Mouse (Mus musculus): ENCODE measurements at regions not wholly inside any gene's neighbourhood (a gene's known extent, or its start where the extent isn't known, plus 50 kb on each side); places are given as distances from the start of the nearest gene placed in this dataset.

DNA sequence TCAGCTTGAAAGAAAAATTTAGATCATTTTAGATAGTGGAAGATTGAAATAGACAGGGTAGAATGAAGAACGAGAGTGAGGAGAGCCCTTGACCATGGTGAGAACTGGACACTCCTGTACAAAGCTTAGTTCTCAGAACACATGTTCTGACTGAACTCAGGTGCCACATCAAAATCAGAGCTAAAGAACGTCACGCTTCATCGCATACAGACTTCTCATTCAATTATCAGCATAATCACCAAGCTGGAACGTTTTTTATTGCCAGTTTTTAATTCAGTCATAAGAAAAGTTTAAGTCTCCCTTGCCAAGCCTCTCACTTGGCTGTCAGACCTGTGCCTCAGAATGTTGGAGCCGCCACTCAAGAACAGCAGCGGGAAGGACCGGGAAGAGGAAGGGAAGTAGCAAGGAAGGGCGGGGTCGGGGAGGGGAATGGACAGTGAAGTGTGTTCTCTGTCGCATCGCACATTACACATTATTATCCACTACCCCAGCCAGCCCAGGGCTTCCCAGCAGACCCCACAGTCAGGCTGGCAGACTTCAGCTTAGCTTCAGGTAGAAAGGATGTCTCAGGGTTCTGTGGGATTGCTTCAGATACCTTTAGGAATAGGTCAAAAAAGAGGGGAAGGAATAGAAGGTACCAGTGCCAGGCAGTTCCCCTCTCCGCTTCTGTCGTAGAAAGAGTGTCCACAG lies 140.1 kb upstream of the Smim15 start:
- DNase-seq (ENCODE audit: low read depth, low spot score): no peak

DNA sequence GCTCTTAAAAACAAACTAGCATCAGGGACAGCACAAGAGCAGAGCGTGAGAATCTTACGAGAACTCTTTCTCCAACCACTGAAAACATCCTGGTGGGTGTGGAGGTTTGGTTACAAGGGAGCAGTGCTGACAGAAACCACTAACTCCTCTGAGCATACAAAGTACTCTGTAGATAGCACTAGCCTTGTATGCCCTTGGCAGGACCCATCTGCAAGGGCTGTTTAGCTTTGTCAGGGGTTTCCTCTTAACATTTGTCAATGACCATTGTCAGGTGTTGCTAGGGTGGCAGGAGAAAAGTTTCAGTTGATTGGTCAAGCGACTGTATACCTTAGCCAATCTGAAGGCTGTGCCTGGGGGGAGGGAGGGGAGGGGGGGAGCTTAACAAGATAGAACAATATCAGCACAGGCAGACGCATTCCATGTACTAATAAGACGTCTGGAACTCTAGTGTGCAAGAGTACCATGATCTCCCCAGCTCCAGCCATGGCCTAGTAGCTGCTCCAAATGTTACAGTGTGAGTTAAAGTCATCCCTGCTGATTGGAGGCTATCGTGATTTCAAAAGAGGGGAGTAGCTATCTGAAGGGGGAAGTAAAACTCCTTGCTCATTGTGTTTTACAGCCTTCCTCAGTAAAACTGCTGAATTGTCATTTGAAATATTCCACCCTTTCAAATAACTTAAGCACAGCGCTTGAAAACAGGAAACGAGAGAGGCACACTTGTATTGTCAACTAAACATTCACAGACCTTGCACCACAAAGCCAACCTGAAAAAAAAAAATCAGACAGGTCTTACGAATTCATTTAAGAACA lies 140.9 kb upstream of the Smim15 start:
- DNase-seq (ENCODE audit: low read depth, low spot score): no peak

DNA sequence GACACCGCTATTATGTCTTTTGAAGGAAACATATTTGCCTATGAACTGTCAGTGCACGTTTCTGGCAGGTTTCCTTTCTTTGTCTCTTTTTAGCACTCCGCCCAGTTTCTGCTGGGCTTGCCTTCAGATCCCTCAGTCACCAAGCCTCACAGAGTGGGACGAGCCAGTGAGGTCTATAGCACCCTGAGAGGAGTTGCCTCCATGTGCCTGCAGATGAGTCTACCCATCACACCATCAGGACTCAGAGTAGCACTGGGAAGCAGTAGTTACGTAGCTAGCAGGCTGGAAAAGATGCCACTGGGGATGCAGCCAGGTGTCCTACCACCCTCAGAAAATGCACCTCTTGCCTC lies 141.5 kb upstream of the Smim15 start:
- DNase-seq (ENCODE audit: low read depth, low spot score): no peak

DNA sequence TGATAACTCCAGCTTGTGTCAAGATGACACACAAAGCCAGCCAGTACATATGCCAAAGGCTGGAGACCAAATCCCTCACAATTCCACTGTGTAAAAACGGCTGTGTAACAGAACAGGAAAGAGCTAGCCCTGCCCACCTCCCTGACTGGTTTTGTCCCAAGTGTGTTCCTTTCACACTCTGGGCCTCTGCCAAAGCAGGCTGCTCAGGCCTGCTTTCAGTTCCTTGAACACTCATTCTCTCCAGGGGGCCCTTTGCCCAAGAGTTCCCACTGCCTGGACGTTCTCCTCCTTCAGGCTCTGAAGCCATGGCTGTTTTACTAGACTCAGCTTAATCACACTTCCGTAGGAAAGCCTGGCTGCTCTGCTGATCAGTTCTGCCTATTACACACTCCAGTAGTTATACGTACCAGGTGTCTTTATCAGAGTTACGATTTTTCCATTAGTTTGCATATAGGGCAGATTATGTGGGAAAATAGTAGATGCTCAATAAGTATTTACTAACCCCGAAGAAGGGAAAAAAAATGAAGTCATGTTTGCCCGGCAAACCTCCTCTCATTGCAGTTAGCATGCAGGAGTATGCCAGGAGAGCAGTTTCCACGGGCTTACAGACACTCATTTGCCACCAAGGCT lies 144.5 kb upstream of the Smim15 start:
- DNase-seq (ENCODE audit: low read depth, low spot score): no peak

DNA sequence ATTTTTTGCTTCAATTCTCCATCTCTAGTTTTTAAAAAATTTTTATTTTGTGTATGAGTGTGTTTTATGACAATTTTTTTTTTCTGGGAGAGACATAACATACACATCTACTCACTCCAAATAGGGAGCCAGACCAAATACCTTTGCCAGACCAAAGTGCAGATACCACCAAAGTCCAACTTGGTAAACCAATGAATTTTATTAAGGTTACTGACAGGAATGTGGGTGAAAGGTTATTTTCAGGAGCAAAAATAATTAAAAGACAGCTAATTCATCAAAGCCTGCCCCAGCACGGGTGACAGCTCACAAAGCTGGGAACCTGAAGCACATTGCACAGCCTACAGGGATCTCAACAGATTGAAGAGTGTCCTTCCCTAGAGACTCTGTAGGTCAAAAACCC lies 146.6 kb upstream of the Smim15 start:
- DNase-seq (ENCODE audit: low read depth, low spot score): no peak

DNA sequence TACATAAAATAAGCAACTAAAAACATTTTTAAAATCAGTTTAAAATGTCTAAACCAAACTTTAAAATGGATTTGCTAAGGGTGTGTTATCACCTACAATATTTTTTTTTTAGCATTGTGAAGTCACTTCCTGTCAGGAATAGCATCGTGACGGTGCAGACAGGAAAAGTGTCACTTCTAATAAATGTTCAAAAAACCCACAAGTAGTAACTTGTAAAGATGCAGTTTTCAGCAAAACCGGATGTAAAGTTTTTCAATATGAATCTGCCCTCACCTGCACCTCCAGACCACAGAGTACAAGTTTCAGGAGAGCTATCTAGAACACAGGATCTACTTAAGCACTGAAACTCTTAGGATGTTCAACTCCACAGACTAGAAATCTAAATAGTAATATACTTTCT lies 147.1 kb upstream of the Smim15 start:
- DNase-seq (ENCODE audit: low read depth, low spot score): no peak

DNA sequence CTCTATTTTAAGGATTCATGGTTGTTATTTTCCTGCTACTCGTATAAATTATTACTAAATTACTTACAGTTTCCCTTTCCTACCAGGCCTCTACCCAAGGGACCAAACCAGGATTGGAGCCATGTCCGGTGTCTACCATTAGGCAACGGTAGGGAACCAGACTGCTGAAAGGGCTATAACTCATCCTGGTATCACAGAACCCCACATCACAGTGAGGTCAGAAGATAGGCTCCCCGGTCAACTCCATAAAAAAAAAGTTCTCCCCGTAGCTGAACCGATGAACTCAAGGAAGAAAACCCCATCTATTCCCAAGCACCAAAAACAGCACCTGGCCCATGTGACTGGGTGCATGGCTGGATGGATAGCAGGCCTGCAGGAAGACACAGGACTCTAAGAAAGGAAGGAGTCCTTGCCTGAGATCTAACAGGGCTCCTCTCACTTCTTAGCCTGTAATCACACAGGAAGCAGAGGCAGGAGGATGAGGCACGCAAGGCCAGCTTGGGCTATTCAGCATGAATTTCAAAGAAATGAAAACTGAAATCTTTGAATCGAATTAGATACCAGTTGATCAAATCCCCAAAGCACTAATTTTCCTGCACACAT lies 150.6 kb upstream of the Smim15 start:
- no peak for DNase-seq (ENCODE audit: low read depth, low spot score)

DNA sequence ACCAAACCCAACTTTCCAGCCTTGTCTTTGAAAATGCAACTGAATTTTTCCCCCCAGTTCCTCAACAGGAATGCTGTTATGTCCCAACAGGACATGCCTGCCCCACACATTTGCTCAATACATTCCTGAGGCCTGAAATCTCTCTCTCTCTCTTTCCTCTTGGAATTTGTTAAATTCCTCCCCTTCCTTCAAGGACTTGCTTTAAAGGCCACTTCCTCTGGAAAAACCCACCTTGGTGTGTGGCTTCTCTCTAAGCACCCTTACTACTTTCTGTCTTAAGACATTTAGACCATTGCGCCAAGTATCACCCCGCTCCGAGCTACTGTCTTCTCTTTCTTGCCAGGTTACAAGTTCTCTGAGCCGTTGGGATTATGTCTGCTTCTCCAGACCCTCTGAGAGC lies 151.2 kb upstream of the Smim15 start:
- no peak for DNase-seq (ENCODE audit: low read depth, low spot score)

DNA sequence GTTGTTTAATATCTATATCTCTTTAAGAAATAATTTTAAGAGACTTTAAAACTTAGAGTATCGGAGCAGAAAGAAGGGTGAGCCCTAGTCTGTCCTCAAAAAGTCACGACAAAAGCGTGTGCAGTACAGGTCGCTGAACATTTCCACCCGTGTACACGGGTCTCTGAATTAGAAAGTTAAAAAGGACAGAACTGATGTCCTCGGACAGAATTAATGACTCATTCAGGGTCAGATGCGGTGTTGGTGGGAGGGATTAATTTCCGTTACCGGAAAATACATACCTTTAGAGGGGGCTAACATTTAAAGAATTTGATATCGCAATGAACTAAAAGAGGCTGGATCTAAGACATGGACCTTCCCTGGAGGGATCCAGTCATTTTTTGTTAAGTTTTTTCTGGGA lies 152.3 kb upstream of the Smim15 start:
- no peak for DNase-seq (ENCODE audit: low read depth, low spot score)

DNA sequence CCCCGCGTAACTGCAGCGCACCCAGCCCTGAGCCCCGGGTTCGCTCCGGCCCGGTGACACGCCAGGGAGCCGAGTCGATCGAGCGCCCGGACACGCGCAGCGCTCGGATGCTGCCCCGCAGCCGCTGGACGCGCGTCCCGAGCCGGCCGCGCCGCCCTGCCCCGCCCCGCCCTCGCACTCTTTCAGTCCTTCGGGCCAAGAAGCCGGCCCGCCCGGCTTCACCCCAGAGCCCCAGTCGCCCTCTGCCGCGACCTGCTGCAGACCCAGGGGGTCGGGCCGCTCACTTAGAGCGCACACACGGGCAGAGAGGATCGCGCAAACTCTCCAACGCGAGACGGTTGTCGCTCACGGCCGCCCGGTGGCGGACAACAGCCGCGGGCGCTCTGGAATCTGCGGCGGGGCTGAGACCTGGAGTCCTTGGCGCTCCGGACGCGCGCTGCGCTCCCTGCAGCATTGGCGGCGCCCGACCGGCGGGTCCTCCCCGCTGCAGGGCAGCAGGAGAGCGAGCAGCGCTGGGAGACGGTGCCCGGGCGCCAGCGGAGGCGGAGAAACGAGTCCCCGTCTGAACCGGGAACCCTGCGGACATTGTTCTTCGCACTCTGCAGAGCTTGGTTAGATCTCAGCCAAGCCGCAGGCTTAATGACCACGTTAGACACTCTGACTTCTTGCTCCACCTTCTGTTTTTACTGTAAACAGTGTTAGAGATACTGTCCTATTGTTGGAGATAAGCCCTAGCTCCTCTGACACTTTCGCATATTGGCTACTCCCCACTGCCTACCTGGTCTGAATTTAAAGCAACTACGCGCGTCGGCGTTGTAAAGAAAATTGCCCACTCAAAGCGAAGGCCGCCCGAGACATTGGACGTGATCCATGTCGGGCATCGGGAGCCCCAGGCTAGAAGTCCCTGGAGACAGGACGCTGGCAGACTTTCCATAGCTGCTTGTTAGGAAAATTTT lies 153.1 kb upstream of the Smim15 start:
- no peak for DNase-seq (ENCODE audit: low read depth, low spot score)

DNA sequence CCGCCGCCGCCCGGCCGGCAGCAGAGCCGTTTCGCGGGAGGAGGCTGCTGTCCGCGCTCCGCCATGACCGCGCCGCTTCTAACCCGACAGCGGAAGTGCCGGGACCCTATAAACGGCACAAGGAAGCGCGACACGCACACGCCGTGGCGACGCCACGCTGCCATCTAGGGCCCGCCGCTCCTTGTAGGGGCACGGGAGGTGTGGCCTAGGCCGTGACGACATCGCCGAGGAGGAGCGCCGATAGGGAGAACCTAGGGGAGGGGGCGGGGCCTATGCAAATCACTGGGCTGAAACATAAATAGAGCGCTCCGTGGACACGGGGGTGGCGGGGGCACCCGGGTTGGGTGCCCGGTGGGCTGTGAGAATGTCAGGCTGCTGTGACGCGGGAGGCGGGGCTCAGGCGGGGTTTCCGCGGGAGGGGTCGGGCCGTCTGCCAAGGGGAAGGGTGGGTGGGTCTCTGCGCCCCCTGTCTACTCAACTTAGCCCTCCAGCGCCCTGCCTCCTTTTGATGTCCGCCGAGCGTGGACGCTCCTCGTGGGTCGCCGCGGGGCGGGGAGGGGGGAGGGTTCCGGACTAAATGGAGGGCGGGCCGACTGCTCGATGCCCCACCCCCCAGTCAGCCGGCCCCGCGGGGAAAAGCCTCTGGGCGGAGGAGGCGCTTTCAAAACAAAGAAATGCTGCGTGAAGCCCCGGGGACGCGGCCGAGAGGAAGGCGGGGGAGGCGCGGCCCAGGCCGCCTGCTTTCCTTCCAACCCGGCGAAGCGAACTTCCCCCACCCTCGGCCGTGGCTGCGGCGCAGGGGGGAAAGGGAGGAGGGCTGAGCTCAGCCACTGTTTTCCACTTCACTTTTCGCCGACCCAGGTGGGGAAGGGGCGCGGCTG lies 154.0 kb upstream of the Smim15 start:
- DNase-seq (ENCODE audit: low read depth, low spot score): peak; percentile 98

DNA sequence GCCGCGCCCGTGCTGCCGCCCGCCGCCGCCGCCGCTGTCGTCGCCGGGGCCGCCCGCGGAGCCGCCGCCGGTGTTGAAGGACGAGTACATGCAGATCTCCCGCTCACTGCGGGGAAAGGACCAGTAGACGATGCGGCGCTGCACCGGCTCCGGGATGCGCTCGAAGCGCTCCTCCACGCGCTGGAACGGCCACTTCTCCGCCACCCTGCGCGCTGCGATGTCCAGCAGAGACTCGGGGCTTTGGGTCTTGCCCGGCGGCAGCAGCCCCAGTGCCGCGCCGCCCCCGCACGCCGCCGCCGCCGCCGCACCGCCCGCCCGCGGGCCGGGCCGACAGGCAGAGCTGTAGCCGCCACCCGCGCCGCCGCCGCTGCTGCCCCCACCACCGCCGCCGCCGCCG lies 154.7 kb upstream of the Smim15 start:
- no peak for DNase-seq (ENCODE audit: low read depth, low spot score)

DNA sequence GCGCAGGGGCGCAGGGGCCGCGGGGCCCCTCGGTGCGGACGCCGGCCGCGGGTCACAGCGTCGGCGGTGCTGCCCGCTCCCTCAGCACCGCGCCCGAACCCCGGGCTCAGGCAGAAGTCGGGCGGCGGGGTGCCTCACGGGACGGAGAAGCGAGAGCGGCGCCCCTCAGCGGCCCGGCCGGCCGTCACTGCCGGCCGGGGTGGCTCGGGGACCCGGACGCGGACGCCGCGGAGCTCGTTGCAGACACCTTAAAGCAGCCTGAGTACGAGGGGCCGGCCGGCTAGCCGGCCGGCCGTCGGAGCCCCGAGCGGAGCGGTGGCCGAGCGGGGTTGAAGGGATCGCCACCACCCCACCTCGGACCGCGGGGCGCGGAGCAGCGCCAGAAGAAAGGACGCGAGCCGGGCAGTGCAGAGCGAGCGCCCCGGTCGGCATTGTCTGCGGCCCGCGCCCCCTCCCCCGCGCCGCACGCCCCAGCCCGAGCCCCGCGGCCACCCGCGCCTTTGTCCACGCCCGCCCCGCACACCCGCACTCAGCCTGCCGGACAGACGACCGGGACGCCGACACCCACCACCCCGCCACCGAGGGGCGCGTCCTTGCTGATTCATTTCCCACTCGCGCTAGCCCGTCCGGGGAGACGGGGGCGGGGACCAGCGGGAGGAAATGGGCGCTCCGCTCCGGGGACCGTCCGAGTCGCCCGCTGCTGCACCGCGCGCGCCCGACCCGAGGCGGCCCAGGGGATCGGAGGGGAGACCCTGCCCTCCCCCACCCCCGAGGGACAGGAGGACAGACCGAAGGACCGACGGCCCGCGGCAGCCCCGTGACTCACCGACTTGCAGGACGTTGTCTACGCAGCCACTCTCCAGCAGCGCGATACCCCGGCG lies 155.4 kb upstream of the Smim15 start:
- DNase-seq (ENCODE audit: low read depth, low spot score): no peak

DNA sequence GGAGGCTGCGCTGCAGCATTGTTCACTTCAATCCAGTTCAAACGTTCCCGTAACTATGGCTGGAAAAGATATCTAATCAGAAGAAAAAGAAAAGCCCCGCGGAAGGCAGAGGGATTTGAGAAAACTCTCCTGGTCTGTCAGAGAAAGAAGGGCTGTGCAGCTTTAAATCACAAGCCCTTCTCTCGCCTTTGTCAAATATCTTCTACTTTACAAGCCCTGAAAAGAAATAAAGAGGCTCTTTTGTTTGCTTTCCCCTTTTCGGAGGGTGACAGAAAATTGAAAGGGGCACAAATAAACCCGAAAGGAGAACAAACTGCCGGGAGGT lies 156.1 kb upstream of the Smim15 start:
- no peak for DNase-seq (ENCODE audit: low read depth, low spot score)

DNA sequence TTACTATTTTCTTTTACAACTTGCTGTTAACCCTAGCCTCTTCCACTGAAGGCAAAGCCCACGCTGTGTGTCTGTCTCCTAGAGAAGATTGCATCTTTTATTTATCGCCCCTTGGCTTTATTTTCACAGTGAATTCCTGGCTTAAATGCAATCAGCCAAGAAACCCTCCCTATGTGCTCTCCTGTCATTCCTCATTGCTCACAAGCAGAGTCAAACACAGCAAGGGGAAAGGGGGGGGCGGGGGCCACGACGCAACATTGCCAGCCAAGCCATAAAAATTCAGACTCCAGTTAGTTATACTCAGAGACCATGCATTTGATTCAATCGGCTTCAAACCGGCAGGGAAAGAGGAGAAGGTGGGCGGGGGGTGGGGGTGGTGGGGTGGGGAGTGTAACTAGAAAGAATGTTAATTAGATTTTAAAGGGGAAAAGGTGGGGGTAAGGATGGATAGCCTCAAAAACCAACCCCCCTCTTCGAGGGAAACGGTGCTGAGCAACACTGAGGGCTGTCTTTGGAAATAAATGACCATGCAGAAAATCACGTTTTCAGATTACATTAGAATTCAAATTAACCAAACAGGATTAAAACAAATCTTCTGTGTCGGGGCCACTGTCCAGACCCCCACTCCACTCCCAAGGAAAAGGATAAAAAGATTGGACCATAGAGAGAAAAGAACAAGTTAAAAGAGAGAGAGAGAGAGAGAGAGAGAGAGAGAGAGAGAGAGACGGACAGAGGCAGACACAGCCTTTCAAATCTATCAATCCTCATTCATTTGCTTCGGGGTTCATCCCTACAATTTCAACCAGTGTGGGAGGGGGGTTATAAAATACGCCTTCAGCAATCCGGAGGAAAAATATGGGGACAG lies 156.6 kb upstream of the Smim15 start:
- no peak for DNase-seq (ENCODE audit: low read depth, low spot score)

DNA sequence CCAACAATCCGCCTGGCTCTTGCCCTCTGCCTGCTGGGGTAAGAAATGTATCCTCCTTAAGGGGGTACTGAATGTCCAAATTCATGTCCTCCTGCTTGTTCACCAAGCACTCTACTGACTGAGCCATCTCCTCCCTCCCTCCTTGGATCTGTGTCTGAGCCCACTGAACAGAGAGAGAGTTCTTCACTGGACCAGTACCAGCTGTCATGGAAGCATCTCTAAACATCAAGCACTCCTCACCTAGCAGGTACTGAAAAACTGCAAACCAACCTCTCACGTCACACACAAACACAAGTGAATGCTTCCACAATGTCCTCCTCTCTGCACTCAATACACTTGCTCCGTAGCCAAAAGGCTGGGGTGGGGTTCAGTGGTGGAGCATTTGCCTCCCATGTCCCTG lies 159.4 kb upstream of the Smim15 start:
- no peak for DNase-seq (ENCODE audit: low read depth, low spot score)

DNA sequence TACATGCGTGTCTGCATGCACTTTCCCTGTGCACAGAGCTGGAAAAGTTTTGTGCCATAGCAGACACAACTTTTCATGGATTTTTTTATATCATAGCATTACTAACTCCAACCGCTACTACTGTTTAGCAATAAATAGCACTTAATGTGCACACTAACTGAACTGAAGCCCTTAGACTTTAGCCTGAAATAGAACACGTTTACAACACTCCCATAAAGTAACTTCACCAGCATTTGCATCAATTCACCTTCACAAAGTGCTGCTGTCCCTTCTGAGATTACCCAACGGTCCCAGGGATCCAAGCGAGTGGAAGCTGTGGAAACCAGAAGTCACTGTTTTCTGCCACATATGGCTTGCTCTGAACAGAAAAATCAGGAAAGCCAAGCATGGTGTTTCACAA lies 161.9 kb upstream of the Smim15 start:
- no peak for DNase-seq (ENCODE audit: low read depth, low spot score)

DNA sequence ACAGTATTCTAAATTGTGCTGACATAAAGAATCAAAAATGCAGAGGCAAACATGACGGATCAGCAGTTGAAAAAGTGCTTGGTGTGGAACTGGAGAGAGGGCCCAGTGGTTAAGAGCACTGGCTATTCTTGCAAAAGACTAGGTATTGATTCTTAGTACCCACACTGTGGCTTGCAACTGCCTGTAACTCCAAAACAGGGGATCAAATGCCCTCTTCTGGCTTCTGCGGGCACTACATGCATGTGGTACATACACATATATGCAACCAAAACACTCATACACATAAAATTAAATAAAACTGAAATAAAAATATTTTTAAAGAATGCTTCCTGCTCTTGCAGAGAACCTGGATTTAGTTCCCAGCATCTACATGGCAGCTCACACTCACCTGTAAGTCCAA lies 163.7 kb upstream of the Smim15 start:
- no peak for DNase-seq (ENCODE audit: low read depth, low spot score)

DNA sequence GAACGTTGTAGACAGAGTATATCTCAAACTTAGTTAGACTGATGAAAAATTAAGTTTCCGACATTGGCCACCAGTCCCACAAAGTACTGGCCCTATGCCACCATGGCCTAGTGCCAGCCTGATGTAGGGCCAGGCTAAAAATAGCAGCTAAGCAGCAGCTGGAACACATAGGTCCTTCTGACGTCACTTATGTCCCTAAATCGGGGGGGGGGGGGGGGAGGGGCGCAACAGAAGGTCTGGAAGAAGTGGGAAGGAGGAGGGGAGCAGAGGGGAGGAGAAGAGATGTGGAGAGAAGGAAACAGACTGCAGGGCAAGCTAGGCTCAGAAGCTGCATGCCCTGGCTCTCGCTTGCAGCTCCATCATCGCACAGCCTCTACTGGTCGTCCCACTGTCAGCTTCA lies 164.7 kb upstream of the Smim15 start:
- no peak for DNase-seq (ENCODE audit: low read depth, low spot score)
